In genomic region chr11:82604251-82604835, GRCm38 (mm10) we compare ENCODE assay signal across 23 mouse cellular contexts.
A peak's percentile ranks its signal among the peaks of the same experiment; 100 is the strongest.
DNase-seq lines count a peak whose midpoint lies in the region; ATAC-seq lines count a peak whose summit lies in the region.
"Had no signal": no experiment of that assay in that cellular context is flagged by ENCODE, and none has a peak within 500 bp of the region (broad histone marks: within the 10 kb centered on the region; RNA-seq: fewer than 3 reads in every experiment).

No protein-coding gene starts in this region.

- ATAC-seq in granulocyte monocyte progenitor cell, adult 5-6 weeks (replicated peaks; ENCODE audit: poor library complexity, severe bottlenecking), result no peak
- ATAC-seq: forebrain, embryonic 15.5 days; hindbrain, postnatal 0 days; intestine, postnatal 0 days; midbrain, embryonic 16.5 days had no signal

- peak; percentile 6 for DNase-seq in embryo, embryonic 10.5 days (ENCODE audit: low spot score)
- no peak for DNase-seq in embryo, embryonic 11 days
- peak; percentile 24 for DNase-seq in adrenal gland, adult 8-10 months
- DNase-seq in adrenal gland, postnatal 36 days, result peak; percentile 24 to 49
- peak; percentile 55 to 68 for DNase-seq in kidney, postnatal 36 days
- no peak for DNase-seq in lung, postnatal 10 days
- no peak for DNase-seq in cerebellum, adult 18-20 months
- DNase-seq: cerebellum, adult 2 months; cerebellum, postnatal 25 days; gastrocnemius, postnatal 14 days; heart, postnatal 10 days; layer of hippocampus, adult 9-11 months; left cerebral cortex, postnatal 4 days; lung, embryonic 14.5 days; lung, postnatal 36 days; right cerebral cortex, adult 18-20 months; right cerebral cortex, postnatal 4 days; thymus, postnatal 36 days had no signal

Comparison
In these comparisons a context has a peak if more than half of its experiments do, and no peak if none do; other contexts are left out.
1. DNase-seq: peak in embryo, embryonic 10.5 days (single experiment), adrenal gland, adult 8-10 months (single experiment), adrenal gland, postnatal 36 days (2 of 2) and kidney, postnatal 36 days (2 of 2); none in embryo, embryonic 11 days (single experiment), lung, postnatal 10 days (single experiment) and cerebellum, adult 18-20 months (0 of 2).